Mouse (Mus musculus) cortical plate, adult 2 months (tissue): ENCODE measurements around the gene Pagr1a.

Source experiments
- CTCF ChIP-seq: fragments of 200-500 bp; IDR thresholded peaks from 2 replicates; pipeline ENCODE4 v1.5.1; 2011; ENCODE audit warnings: mild to moderate bottlenecking, control low read depth, low read length; ENCODE audit not compliant: insufficient read depth; ENCODE audit errors: extremely low read depth
- POLR2A ChIP-seq: fragments of 200-500 bp; IDR thresholded peaks from 2 replicates; pipeline ENCODE4 v1.6.1; 2011; ENCODE audit warnings: mild to moderate bottlenecking, low read length, control low read depth; ENCODE audit not compliant: insufficient read depth; ENCODE audit errors: extremely low read depth

DNA sequence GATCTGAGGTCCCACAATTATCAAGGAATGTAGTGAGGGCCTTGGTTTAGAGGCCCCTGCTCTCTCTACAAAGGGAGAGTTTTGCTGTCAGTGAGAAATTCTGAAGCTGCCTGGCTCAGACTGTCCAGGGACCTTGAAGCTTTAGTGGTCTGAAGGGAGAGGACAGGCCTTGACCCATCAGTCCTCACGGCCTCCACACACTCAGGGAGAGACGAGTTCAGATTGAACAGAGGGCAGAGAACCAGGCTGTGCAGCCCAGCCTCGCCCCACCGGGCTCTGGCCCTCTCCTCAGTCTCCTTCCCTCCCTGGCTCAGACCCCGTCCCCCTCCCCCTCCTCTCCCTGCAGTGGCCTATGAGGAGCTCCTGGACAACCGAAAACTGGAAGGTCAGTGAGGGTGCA is 49.8 kb downstream of the Pagr1a start:
- TF ChIP-seq POLR2A (no peak), CTCF (no peak)
